Mouse (Mus musculus): Measurements from ENCODE around the gene Actn3. TPM values are rescaled to one million over a fixed set of nuclear protein-coding genes. Genes with fewer than 3 reads are reported as not detected.
"Not testable (repeated sequence)": the region's sequence is repeated elsewhere in the genome, so short reads cannot be mapped to it uniquely, and the experiment has no call there.

Gene Actn3
- polyA plus RNA-seq, 1 experiment, result 0.06 TPM

DNA sequence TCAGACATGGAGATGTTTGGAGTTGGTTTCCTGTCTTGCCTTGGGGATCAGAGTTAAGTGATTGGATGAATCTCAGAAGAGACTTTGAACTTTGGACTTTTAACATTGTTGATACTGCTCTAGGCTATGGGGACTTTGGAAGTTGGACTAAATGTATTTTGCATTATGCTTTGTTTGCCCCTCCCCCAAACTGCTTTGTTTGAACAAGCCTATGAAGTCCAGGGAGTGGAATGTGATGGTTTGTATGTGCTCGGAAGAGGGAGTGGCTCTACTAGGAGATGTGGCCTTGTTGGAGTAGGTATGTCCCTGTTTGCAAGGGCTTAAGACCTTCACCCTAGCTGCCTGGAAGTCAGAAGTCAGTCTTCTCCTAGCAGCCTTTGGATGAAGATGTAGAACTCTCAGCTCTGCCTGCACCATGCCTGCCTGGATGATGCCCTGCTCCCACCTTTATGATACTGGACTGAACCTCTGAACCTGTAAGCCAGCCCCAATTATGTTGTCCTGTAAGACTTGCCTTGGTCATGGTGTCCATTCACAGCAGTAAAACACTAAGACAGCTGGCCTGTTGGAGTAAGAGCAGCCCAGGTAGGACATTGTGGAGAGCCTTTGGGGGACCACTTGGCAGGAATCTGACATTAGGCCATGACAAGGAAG lies 60.4 kb downstream of the Actn3 start:
- Histone ChIP-seq H3K4me3 (replicated peaks) (no peak overlapping the region), H3K27me3 (replicated peaks) (no peaks in the 10 kb centered on the region), H3K4me1 (peaks cover 1% of the 10 kb centered on the region; the same call in 1 of the 2 replicates), H3K9me3 (peaks cover 10% of the 10 kb centered on the region), H3K36me3 (replicated peaks; ENCODE audit: low read length) (no peaks in the 10 kb centered on the region)
- no peak for TF ChIP-seq GATA1 (IDR thresholded peaks at IDR 0.05; ENCODE audit: borderline replicate concordance, low read length)
- TF ChIP-seq FLI1 (IDR thresholded peaks at IDR 0.05; ENCODE audit: low read length), result no peak

DNA sequence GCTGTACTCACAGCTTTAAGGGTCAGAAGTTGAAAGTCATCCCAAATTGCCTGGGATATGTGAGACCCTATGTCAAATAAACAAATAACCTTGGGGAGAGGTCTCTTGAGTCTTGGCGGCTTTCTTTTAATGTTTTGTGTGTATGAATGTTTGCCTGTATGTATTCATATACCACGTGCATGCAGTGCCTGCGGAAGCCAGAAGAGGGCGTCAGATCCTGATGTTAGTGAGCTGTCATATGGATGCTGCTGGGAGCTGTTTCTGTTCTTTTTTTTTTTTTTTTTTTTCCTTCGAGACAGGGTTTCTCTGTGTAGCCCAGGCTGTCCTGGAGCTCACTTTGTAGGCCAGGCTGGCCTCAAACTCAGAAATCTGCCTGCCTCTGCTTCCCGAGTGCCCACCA lies 64.7 kb downstream of the Actn3 start:
- no peak for TF ChIP-seq FLI1 (IDR thresholded peaks at IDR 0.05; ENCODE audit: low read length)
- no peak for TF ChIP-seq GATA1 (IDR thresholded peaks at IDR 0.05; ENCODE audit: borderline replicate concordance, low read length)

DNA sequence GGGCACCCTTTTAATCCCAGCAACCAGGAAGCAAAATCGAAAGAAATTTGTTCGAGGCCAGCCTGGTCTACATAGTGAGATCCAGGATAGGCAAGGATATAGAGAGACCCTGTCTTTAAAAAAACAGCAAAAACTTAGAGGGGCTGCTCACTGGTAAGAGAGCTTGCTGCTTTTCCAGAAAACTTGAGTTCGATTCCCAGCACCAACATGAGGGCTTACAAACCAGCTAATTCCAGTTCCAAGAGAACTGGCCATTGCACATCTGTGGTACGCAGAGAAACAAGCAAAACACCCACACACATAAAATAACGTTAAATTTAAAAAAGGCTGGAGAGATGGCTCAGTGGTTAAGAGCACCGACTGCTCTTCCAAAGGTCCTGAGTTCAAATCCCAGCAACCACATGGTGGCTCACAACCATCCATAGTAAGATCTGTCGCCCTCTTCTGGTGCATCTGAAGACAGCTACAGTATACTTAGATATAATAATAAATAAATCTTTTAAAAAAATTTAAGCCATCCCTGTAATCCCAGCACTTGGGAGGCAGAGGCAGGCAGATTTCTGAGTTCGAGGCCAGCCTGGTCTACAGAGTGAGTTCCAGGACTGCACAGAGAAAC lies 65.3 kb downstream of the Actn3 start:
- H3K27me3 ChIP-seq (replicated peaks); H3K36me3 ChIP-seq (replicated peaks; ENCODE audit: low read length); H3K9me3 ChIP-seq: not testable (repeated sequence)
- Histone ChIP-seq H3K4me1 (peaks cover 28% of the 10 kb centered on the region), H3K4me3 (replicated peaks) (peak overlapping the region; percentile 99)

More for the DNA sequence above, 64.7 kb downstream of the Actn3 start:
- Histone ChIP-seq H3K27me3 (replicated peaks) (no peaks in the 10 kb centered on the region), H3K9me3 (peaks cover 10% of the 10 kb centered on the region), H3K36me3 (replicated peaks; ENCODE audit: low read length) (peaks cover 2% of the 10 kb centered on the region), H3K4me1 (peaks cover 22% of the 10 kb centered on the region), H3K4me3 (replicated peaks) (no peak overlapping the region)

DNA sequence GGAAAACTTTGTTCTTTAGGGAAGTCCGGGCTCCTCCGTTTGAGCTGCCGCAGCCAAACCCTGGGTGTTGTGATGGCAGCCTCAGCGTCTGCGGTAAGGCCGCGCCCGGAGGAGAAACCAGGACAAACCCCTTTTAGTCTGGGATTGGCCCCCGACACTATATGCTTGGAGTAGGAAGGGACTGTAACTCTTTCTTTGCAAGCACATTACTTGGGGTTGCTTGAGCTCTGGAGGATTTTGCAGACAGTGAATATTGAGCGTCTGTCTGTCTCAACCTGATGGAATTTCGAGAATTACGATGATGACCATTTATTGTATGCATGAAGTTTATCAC lies 65.8 kb downstream of the Actn3 start:
- TF ChIP-seq FLI1 (IDR thresholded peaks at IDR 0.05; ENCODE audit: low read length), result no peak
- no peak for TF ChIP-seq GATA1 (IDR thresholded peaks at IDR 0.05; ENCODE audit: borderline replicate concordance, low read length)
- peaks cover 4% of the 10 kb centered on the region for H3K36me3 ChIP-seq (replicated peaks; ENCODE audit: low read length)
- peak overlapping the region; percentile 99 for H3K4me3 ChIP-seq (replicated peaks)
- peaks cover 10% of the 10 kb centered on the region for H3K9me3 ChIP-seq
- H3K27me3 ChIP-seq (replicated peaks), result no peaks in the 10 kb centered on the region
- H3K4me1 ChIP-seq, result peaks cover 33% of the 10 kb centered on the region

Other genes starting within 250 kb of the Actn3 start
- 16.2 TPM in 1 of 2 replicates, not detected in the other for gene Gm960, start 179.2 kb downstream of the Actn3 start, polyA plus RNA-seq (2012; ENCODE audit: insufficient read depth, low replicate concordance)
- gene Sptbn2, start 166.7 kb downstream of the Actn3 start, polyA plus RNA-seq (2012; ENCODE audit: insufficient read depth, low replicate concordance), result 0.39 TPM in 1 of 2 replicates, not detected in the other
- 0.94 and 2.1 TPM in 2 replicates for gene Rbm4b, start 121.4 kb downstream of the Actn3 start, polyA plus RNA-seq (2012; ENCODE audit: insufficient read depth, low replicate concordance)
- 11.4 and 20.1 TPM in 2 replicates for gene Rbm4, start 84.0 kb downstream of the Actn3 start, polyA plus RNA-seq (2012; ENCODE audit: insufficient read depth, low replicate concordance)
- 4.9 TPM in 1 of 2 replicates, not detected in the other for gene Gm21992, start 66.3 kb downstream of the Actn3 start, polyA plus RNA-seq (2012; ENCODE audit: insufficient read depth, low replicate concordance)
- gene Rbm14, start 66.3 kb downstream of the Actn3 start, polyA plus RNA-seq (2012; ENCODE audit: insufficient read depth, low replicate concordance), result 15.3 and 27.4 TPM in 2 replicates
- 108 and 160 TPM in 2 replicates for gene Ccs, start 38.6 kb downstream of the Actn3 start, polyA plus RNA-seq (2012; ENCODE audit: insufficient read depth, low replicate concordance)
- gene Ccdc87, start 38.5 kb downstream of the Actn3 start, polyA plus RNA-seq (2012; ENCODE audit: insufficient read depth, low replicate concordance), result not detected in 2 replicates
- 7.3 TPM in 1 of 2 replicates, not detected in the other for gene Ctsf, start 22.8 kb downstream of the Actn3 start, polyA plus RNA-seq (2012; ENCODE audit: insufficient read depth, low replicate concordance)
- gene Zdhhc24, start 759 bp upstream of the Actn3 start, polyA plus RNA-seq (2012; ENCODE audit: insufficient read depth, low replicate concordance), result 1.7 and 9.4 TPM in 2 replicates
- gene Bbs1, start 28.7 kb upstream of the Actn3 start, polyA plus RNA-seq (2012; ENCODE audit: insufficient read depth, low replicate concordance), result 0.62 TPM in 1 of 2 replicates, not detected in the other
- gene Dpp3, start 50.4 kb upstream of the Actn3 start, polyA plus RNA-seq (2012; ENCODE audit: insufficient read depth, low replicate concordance), result 67.2 and 71.4 TPM in 2 replicates
- gene Peli3, start 65.2 kb upstream of the Actn3 start, polyA plus RNA-seq (2012; ENCODE audit: insufficient read depth, low replicate concordance), result 0.10 TPM in 1 of 2 replicates, not detected in the other
- gene Mrpl11, start 84.2 kb upstream of the Actn3 start, polyA plus RNA-seq (2012; ENCODE audit: insufficient read depth, low replicate concordance), result 7.2 and 45.3 TPM in 2 replicates
- gene Npas4, start 112.4 kb upstream of the Actn3 start, polyA plus RNA-seq (2012; ENCODE audit: insufficient read depth, low replicate concordance), result 1.1 TPM in 2 replicates
- gene Slc29a2, start 146.0 kb upstream of the Actn3 start, polyA plus RNA-seq (2012; ENCODE audit: insufficient read depth, low replicate concordance), result 0.58 and 0.94 TPM in 2 replicates
- gene B4gat1, start 160.9 kb upstream of the Actn3 start, polyA plus RNA-seq (2012; ENCODE audit: insufficient read depth, low replicate concordance), result 1.3 and 2.0 TPM in 2 replicates
- not detected in 2 replicates for gene AC124502.3, start 161.0 kb upstream of the Actn3 start, polyA plus RNA-seq (2012; ENCODE audit: insufficient read depth, low replicate concordance)
- gene Brms1, start 163.4 kb upstream of the Actn3 start, polyA plus RNA-seq (2012; ENCODE audit: insufficient read depth, low replicate concordance), result 82.3 and 110 TPM in 2 replicates
- 0.47 TPM in 1 of 2 replicates, not detected in the other for gene Rin1, start 172.6 kb upstream of the Actn3 start, polyA plus RNA-seq (2012; ENCODE audit: insufficient read depth, low replicate concordance)
- 0.74 and 1.3 TPM in 2 replicates for gene Cd248, start 190.2 kb upstream of the Actn3 start, polyA plus RNA-seq (2012; ENCODE audit: insufficient read depth, low replicate concordance)
- 0.32 TPM in 1 of 2 replicates, not detected in the other for gene Tmem151a, start 207.6 kb upstream of the Actn3 start, polyA plus RNA-seq (2012; ENCODE audit: insufficient read depth, low replicate concordance)
- 24.4 and 25.6 TPM in 2 replicates for gene Yif1a, start 210.6 kb upstream of the Actn3 start, polyA plus RNA-seq (2012; ENCODE audit: insufficient read depth, low replicate concordance)
- 4.9 and 13.6 TPM in 2 replicates for gene Cnih2, start 220.6 kb upstream of the Actn3 start, polyA plus RNA-seq (2012; ENCODE audit: insufficient read depth, low replicate concordance)
- gene Rab1b, start 229.2 kb upstream of the Actn3 start, polyA plus RNA-seq (2012; ENCODE audit: insufficient read depth, low replicate concordance), result 445 and 649 TPM in 2 replicates
- gene Klc2, start 240.7 kb upstream of the Actn3 start, polyA plus RNA-seq (2012; ENCODE audit: insufficient read depth, low replicate concordance), result 12.7 and 17.2 TPM in 2 replicates

Measured in megakaryocyte, embryonic 14.5 days (primary cell).